Mouse (Mus musculus) ZHBTc4 (cell line): ENCODE results near the gene Setd6.

Experiments used
- DNase-seq: peaks from one replicate; pipeline ENCODE4 v3.0.0-alpha.2; 2011; ENCODE audit warnings: low read depth, low spot score

The Setd6 gene

DNA sequence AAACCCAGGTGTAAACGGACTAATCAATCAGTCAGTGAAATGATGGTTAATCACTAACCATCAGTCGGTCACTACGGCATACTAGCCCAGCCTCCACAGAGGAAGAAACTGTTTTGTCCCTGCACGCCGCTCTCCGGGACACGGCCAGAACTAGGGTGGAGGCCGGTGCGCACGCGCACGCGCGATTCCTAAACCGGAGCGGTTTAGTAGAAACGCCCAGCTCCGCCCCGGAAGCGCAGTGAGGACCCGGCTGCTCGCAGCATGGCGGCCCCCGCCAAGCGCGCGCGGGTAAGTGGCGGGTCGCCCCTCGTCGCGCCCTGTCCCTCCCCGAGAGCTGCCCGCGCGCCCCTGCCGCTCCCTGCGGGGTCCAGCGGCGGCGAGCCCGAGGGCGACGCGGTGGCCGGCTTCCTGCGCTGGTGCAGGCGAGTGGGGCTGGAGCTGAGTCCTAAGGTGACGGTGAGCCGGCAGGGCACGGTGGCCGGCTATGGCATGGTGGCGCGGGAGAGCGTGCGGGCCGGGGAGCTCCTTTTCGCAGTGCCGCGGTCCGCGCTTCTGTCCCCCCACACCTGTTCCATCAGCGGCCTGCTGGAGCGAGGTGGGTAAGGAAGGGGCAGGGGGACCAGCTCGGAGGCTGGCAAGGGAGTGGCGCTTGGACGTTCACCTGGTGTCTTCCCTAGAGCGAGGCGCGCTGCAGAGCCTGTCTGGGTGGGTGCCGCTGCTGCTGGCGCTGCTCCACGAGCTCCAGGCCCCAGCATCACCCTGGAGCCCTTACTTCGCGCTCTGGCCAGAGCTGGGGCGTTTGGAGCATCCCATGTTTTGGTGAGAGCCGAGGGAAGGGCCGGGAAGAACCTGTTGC, at the start of gene Setd6:
Setd6 (plus strand) TSS at position 206 of the 856 bp plus-strand sequence.
- DNase-seq: peak; percentile 95

DNA sequence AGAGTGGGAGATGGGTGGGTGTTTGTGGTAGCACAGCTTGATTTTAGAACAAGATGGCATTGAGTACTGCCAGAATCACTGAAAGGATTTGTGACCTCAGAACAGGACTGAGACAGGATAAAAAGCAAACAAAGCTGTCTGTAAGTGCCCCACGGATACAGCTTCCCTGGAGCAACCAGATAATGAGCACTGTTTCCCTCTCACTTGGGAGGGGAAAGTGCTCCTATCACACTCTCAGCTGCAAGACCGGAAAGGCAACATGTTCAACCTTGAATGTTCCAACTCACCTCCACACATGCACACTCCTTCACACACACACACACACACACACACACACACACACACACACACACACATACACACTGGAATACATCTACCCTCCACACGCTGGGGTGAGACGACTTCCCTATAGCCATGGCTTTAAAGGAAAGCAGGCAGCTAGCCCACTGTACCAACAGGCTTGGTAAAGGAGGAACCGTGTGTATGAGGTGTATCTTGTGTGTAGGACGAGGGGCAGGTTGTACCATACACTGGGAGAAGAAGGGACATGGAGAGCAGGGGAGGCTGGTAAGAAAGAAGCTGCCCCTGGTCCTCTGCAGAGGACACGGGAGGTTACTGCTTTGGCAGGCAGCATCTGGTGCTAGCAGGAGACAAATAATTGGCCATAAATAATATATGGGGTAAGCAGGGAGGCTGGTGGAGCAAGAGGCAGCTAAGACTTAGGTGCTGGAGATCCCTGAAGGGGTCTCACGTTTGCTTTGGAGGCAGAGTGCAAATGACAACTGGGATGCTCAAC, 47.3 kb upstream of the Setd6 start:
- no peak for DNase-seq

DNA sequence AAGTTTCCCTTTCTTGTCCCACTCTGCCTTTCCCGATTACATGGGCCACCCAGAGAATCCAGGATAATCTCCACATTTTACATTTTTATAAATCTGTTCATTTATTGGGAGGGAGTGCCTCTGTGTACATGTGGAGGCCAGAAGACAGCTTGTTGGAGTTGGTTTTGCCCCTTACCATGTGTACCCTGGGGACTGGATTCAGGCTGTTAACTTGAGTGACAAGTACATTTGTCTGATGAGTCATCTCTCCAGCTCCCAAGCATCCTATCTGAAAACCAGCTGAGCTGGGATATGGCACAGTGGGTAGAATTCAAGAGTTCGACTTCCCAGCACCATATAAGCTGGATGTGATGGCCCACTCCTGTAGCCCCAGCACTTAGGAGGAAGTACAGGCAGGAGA, 45.7 kb upstream of the Setd6 start:
- DNase-seq: no peak

DNA sequence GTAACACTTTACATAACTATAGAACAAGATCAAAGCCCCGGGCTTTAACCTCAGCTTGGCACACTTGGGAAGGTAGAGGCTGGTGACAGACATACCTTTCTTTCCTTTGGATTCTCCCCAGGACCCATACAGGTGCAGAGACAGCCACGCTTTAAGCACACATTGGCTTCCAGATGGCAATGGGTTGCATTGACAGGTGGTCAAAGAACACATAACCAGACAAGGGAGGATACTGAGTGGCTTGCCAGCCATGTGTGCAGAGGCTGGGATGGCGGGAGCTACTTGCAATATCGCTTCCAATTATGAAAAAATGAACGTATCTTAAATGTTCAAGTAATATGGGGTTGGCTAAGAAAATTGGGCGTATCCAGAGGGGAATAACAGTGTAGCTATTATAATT, 43.8 kb upstream of the Setd6 start:
- no peak for DNase-seq

DNA sequence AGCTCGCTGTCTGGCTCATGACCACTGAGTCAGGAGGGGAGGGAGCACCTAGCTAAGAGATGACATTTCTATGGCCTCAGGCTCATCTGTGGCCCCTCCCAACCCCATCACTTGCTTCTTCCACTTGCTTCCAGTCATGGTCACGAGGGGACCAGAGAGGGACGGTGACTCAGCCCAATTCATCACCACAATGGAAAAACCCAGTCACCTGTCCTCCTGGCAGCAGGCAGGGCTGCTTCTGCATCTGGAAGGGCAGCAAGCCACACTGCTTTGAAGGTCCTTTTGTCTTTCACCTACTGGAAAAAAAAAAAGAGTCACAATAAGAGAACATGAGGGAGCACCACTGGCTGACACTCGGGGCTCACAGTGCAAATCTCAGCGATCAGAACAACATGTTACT, 42.9 kb upstream of the Setd6 start:
- no peak for DNase-seq

DNA sequence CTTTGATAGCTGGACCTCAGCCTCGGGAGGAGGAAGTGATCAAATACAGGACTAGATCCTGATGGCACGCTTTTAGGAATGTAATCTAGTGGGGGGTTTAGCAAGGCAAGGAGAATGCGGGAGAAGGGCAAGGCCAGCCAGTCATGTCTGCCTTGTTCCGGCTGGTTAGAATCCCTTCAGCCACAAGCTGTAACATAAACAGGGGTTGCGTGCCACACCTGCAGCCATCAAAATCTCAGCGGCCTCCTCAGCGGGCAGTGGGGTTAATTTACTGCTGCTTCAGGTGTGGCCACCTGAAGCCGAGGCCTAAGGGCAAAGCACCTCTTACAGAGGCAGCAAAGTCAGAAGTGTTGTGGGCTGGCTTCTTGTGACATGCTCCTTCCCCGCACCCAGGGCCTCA, 39.0 kb upstream of the Setd6 start, which contains the start of gene Ndrg4:
Ndrg4 (plus strand) TSS at position 350 of the 400 bp plus-strand sequence.
- peak; percentile 70 for DNase-seq

DNA sequence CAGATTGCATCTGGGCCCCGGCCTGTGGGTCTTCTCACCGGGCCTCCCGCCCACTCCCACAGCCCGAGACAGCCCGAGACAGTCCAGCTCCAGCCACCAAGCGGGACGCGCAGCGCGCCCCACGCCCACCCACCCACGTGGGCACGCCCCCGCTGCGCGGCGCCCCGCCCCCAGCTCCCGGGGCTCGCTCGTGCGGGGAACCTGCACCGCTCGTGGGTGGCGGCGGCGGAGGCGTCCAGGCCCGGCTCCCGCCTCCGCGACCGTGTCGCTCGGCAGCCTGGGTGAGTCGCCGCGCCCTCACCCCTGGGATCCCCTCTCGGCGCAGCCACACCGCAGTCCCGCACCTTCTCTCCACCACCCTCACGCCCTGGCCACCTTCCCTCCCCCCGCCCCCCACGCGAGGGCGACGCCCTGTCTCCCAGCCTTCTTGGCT, 38.1 kb upstream of the Setd6 start:
- DNase-seq: peak; percentile 50

DNA sequence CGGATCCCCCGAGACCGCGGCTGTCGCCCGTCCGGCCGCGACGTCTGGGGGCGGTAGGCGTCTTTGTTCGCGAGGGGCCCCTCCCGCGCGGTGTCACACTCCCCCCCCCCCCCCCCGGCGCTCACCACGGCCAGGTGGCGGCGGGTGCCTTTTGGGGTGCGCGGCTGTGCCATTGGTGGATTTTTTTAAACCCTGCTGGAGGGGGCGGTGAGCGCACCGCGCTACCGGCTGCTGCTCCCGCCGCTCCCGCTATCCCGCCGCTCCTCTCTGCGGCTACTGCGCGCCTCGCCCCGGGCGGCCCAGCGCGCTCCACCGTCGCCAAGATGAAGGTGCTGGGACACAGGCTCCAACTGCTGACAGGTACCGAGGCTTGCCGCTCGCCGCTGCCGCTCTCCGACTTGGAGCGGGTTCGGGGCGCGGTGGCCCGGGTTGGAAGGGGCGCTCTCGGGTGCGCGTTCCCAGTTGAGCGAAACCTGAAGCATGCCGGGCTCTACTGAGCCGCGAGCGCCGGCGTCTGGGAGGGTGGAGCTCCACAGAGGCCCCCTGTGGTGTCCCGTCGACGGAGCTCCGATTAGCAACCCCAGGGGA, 37.6 kb upstream of the Setd6 start:
- peak; percentile 90 for DNase-seq

DNA sequence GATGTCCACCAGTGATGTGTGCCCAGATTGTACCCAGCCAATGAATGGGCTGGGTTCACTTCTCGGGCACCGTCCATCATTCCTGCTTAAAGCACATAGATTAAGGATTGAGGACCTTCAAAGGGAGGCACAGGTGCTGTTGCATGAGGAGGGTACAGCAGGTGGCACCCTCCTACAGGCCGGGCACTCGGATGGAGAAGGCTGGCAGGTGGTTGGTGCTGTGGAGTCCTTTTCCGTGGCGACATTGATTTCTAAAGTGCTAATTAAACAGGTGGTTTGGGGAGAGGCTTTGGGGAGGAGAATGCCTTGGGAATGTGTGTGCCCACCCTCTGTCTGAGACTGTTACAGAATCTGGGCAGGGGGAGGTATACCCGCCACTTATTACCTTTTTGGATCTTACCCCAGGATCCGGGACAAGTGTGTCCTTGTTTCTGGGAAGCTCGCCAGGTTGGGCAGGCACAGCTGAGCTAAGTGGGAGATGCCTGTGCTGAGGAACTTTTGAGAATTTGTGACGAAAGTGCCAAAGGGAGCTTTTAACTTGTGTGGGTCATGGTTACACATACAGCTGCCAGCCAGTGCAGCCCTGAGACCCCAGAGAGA, 27.5 kb upstream of the Setd6 start:
- no peak for DNase-seq

DNA sequence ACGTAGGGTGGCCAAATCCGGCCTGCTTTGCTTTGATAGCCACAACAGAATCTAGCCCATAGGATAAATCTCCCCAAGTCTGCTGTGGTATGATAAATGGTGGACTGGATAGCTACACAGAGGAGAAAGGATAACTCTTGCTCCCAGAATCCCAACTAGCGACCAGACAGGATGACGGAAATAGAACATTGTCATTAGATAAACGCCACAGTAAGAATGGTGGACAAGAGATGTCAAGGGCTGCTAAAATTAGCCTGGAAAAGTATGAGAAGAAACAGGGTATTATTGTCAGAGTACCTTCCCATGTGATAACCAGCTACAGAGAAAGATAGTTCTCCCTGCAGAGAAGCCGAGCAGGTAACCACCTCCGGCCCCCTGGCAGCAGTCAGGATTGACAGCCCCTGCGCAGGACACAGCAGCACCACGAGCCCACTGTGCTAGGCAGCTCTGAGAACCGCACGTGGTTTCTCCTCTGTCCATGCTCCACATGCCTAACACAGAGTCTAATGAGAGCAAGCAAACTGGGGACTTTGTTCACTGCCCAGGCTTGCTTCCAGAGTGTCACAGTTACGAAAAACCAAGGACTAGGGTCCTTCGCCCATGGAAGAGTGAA, 24.6 kb upstream of the Setd6 start:
- DNase-seq: peak; percentile 71

DNA sequence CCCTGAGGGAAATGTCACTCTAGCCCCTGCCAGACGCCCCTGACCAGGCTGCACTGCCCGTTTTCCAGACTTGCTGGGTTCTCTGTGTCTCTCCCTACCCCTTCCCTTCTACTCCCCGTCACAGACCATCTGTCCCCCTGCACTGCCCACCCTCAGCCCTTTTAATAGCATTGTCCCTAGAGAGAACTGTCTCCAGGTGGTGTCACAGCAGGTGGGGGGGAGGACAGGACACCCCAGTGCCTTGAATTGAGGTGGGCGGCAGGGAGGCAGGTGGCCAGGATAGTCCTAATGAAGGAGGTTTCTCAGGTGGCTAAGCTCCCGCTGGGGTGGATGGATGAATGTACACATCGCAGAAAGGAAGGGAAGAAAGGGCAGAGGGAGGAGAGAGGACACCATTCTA, 21.1 kb upstream of the Setd6 start:
- DNase-seq: no peak

DNA sequence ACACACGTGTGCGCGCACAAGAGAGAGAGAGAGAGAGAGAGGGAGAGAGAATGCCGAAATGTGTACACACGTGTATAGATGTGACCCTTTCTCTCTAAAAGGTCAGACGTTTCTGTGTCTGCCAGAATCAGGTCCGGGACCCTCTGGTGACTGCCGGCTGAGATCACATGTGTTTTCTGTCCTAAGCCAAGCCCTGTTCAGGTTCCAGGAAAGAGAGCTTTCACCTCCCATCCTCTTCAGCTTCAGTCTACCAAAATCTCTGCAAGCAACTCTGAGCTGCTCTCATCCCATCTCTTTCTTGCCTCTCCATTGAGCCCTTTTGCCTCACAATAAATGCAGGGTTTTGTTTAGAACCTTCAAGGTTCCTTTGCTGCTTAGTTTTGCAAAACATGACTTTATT, 19.0 kb upstream of the Setd6 start:
- peak; percentile 65 for DNase-seq

DNA sequence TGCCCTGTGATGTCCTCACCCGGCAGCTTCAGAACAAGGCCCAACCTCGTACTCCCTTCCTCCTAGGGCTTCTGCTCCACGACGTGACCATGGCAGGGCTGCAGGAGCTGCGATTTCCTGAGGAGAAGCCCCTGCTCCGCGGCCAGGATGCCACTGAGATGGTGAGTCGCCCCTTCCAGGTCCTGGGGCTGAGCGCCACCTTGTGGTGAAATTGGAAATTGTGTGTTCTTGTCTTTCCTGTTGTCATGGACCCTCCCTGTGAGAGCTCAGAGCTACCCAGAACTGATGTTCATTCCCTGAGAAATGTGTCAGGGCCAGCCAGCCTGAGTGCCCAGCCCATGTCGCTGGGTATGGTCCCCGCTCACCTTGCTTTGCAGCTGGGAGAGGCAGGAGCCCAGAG, 18.6 kb upstream of the Setd6 start:
- DNase-seq: peak; percentile 96

DNA sequence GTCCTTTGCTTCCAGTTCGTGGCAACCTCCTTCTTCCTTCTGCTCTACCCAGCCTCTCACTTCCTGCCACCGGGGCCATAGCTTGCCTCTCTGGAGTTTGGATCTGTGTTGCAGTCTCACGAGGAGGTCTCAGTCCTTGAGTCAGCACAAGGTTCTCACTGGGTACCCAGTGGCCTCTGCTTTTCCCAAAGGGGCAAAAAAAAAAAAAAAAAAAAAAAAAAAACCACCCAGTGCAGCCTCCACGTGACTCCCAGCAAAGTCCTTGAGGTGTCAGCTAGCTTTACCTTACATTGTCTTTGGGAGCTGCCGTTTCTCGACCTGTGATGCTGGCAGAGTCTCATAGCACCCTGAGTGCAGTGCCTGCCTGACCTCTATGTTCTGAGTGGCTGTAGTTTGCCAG, 17.5 kb upstream of the Setd6 start:
- DNase-seq: no peak

DNA sequence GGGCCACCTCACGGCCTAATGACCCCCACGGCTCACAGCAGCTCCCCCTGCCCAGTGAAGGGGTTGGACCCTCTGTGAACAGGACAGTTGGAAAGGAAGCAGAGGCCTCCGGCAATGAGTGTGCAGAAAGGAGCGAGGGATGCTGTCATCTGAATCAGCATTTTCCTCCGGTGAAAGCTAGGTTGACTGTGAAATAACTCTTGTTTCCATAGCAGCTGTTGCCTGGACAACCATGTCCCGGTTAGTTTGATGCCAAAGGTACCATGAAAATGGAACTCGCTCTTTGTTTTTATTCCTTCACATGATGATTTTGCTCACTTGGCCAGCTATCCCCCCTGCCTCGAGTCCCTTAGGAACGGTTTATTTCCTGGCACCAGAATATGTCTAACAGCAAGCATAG, 15.4 kb upstream of the Setd6 start:
- DNase-seq: peak; percentile 25

DNA sequence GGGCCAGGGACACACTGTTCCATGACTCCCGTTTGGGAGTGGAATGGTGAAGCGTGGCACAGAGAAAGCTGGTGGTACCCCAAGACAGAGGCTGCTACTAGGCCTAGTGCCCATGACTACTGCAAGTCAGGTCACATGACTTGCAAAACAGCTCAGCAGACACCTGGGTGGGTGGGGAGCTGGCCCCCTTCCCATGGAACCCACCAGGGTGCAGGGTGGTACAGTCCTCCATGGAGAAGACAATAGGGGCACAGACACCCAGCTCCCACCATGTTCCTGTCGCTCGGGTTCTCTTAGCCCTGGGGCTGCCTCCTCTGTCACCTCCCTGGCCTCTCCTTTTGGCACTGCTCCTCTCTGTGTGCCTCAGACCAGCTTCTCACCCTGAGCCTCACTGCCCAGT, 13.9 kb upstream of the Setd6 start:
- DNase-seq: no peak

DNA sequence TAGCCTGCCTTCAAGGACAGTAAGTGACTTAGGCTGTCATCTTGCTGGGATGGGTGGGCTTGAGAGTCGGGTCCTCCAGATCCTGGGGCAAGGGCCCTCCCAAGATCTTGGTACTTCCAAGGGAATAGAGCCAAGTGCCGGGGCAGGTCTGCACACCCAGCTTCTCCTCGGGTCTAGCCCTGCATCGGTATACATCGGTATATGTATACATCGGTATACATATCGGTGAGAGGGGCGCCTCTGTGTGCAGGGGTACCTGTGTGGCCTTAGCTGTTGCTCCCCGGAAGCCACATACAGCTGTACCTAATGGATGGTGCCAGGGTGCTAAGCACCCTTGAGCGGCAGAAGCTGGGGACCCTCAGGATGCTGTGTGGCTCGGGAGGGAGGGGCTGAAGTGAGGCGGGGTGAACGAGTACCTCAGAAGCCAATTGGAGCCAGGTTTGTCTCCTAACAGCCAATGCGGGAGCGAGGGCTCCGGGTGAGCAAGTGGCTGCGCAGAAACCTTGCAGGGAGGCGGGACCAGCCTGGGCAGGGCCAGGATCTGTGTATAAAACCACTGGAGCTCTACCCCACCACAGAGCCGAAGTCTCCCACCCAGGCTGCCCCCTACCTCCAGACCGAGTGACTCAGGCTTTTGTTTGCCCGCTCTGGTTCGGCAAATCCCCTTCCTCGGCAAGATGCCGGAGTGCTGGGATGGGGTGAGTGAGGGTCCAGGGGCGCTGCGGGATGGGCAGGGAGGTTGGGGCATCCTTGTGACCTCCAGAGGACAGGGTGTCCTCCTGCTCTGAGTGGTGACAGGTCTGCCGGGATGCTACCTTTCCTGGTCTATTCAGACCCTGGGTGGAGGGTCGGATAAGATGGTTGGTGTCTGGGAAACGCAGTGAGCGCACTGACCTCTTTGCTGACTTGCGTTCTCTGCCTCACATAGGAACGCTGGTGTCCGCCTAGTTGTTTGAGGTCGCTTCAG, 12.9 kb upstream of the Setd6 start:
- DNase-seq: peak; percentile 93

DNA sequence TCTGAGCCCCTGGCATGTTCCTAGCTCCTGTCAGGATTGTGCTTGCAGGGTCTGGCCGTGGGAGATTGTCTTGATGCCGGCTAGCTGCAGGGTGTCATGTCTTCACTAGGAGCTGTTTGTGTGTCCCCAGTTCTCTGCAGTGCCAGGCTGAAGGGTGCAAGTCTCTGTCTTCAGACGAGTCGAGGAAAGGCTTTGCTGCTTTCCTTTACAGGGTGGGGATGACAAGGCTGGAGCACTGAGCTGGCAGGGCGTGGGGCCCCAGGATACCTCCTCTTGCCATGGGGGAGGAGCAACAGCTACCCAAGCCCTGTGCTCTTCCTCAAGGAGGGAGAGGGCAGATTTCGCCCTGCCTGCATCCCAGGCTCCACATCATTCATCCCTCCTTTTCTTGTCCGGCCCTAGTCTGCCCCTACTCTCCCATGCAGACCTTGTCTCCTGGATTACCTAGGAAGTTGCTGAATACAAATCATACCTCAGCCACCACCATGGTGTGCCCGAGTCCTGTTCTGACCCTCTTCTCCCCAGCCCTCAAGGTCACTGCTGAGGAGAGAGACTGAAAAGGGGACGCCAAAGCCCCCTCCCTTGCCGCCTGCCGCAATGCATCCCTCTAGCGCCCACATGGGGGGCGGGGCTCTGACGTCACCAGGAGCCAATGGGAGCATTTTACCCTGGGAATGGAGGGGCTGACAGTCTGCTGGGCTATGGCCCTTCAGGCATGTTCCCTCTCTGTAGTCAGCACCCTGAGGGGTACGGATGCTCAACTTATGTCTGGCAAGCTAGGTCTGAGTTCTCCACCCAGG, 12.0 kb upstream of the Setd6 start:
- DNase-seq: peak; percentile 56

DNA sequence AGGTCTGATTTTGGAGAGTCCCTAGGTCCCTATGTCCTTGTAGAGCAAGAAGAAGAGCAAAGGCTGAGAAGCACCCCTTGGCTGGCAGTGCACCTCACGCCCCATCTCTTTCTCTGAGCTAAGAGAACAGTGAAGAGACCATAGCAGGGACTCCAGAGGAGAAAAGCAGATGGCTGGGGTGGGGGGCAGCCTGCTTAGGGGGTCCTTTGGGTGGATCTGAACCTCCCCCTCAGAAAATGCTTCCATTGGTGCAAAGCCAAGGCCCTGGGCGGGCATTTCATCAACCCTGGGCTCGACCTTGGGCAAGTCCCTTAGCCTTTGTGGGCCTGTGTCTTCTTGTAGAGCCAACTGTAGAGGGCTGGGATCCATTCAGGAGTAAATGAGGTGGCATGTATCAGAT, 11.1 kb upstream of the Setd6 start:
- DNase-seq: no peak

DNA sequence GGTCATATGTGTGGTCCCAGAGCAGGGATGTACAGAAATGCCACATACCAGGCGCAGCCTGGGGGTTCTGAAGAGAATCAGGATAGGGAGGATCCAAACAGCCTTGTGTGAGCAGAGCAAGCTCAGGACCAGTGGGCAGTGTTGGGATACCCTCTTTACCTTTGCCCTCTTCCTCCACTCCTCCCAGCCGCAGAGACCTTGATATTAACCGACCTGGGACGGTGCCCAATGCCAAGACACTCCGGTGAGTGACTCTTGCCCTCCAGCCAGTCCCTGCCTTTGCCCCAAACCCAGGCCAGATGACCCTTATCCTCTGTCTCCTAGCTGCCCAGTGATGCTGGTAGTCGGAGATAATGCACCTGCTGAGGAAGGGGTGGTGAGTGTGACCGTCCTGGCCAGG, 6.1 kb upstream of the Setd6 start:
- DNase-seq: no peak
